Mouse (Mus musculus) embryo, embryonic 11.5 days (tissue): ENCODE measurements around the gene Polrmt.
"Not testable (repeated sequence)": the region's sequence is repeated elsewhere in the genome, so short reads cannot be mapped to it uniquely, and the experiment has no call there.

Experiments used
- DNase-seq: peaks from one replicate; pipeline ENCODE4 v3.0.0-alpha.2; 2012; ENCODE audit warnings: low read depth, low spot score

The Polrmt gene

DNA sequence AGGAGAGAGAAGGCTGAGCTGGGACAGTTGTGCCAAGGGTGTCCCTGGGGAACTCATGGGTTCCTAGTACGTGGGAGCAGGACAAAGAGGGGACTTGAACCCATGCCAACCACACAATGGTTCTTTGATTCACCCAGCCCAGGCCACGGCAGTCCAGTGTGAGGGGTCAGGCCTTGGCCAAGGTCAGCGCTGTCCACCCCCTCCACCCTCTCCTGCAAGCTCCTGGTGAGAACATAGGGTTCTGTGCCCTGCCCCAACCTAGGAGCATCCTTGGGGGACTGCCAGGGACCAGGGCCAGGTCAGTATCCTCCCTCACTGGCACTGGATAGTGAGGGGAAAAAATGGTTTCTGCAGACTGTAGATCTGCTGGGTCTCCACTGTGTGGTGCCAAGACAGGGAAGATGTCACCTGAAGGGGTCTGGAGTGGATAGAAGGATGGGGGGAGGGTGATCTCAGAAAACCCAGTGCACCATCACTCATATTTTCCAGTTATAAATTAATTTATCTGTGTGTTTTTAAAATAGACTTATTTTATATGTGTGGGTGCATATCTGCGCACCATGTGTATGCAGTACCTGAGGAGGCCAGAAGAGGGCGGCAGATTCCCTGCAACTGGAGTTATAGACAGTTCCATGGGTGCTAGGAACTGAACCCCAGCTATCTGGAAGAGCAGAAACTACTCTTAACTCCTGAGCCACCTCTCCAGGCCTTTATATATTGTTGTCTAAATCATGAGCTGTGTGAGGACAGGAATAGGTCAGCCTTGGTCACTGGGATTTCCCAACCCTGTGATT is 28.3 kb upstream of the Polrmt start:
- no peak for DNase-seq

DNA sequence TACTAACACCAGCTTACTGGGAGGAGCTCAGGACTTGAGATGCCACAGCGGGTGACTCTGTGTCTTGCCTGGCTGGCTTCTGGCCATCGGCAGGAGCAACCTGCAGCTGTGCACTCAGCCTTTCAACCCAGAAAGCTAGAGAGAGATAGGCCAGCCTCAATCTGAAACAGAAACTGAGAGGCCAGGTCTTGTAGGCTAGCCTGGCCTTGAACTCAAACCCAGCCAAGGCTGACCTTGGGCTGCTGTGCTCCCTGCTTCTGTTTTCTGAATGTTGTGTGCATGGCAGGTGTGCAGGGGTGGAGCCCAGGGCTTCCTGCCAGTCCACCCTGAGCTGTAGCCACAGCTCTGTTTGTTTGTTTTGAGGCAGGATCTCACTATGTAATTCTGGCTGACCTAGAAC is 26.8 kb upstream of the Polrmt start:
- no peak for DNase-seq

DNA sequence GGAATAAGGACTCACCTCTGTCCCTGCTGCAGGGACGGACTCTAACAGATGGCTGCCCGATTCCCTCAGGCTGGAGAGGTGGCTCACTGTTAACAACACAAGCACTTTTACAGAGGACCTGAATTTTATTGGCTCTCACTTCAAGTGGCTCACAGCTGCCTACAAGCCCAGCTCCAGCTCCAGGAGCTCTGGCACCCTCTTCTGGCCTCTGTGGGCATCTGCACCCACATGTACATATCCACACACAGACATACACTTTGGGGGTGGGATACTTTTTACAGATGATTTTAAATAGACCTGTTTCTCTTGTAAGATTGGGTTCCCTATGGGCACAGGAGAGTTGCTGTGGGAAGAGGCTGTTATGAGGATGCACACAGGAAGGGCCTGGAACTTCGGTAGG is 25.9 kb upstream of the Polrmt start:
- no peak for DNase-seq

DNA sequence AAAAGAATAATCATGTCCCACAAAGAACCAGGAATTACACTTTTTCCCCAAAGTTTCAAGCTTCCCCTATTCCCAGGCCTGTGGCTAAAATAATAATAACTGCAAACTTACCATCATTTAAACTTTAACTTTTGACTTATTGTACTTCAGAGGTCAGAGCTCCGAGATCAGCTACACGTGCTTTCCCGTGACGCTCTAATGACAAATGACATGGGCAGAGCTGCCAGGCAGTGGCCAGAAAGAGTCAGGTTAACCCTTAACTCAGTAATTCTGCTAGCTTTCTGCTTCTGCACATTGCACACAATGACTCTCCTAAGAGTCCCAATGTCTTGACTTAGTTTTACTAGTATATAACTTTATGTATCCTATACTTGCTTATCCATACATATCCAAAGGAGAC is 22.9 kb upstream of the Polrmt start:
- no peak for DNase-seq

DNA sequence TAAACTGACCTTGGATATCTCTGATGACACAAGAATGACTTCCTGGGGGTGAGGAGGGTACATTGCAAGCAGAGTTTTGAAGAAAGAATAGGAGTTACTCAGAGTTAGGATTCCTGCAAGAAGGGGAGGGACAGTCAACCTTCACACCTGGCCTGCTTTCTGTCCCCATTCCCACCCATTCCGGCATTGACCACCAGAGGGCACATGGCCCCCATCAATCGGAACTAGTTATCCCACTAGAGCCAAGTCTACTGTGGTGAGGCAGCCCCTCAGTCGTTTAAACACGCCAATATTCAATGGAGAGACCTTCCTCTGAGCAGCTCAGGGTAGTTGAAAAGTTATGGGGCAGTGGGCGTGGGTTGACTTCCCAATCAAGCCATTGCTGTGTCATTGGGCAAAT is 22.0 kb upstream of the Polrmt start:
- peak; percentile 67 for DNase-seq

DNA sequence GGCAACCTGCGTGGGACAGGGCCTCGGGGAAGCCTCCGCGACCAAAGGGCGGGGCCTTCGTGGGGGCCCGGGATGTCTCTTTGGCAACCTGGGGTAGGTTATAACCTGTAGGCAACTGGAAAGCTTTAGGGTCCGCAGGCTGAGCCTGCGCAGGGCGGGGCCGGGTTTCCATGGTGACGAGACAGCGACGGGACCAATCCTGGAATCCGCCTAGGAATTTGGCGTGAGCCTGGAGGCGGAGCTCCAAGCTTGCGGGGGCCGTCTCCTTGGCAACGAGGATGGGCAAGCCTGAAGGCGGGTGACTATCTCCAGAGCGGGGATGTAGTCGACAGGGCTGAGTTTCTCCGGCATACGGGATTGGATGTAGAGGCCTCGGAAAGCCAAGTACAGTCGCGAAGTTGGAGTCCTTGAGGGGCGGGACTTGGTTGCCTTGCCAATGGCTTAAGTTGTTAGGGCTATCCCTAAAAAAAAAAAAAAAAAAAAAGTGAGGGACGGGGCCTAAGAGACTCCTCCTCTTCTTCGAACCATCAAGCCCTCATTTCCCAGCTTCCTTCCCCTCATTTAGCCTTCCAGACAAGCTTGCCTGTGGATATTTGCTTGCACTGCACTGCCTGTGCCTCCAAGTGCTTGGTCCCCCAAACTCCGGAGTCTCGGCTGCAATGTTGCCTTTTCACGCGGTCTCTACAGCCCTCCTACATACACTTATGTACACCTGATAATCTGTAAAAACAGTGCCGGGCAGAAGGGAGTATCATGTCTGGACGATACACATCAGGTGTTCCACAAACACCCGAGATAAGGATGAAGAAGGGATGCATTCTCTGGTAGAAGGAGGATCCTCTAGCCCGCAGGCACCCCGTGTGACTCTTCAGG is 21.2 kb upstream of the Polrmt start:
- peak; percentile 89 for DNase-seq

DNA sequence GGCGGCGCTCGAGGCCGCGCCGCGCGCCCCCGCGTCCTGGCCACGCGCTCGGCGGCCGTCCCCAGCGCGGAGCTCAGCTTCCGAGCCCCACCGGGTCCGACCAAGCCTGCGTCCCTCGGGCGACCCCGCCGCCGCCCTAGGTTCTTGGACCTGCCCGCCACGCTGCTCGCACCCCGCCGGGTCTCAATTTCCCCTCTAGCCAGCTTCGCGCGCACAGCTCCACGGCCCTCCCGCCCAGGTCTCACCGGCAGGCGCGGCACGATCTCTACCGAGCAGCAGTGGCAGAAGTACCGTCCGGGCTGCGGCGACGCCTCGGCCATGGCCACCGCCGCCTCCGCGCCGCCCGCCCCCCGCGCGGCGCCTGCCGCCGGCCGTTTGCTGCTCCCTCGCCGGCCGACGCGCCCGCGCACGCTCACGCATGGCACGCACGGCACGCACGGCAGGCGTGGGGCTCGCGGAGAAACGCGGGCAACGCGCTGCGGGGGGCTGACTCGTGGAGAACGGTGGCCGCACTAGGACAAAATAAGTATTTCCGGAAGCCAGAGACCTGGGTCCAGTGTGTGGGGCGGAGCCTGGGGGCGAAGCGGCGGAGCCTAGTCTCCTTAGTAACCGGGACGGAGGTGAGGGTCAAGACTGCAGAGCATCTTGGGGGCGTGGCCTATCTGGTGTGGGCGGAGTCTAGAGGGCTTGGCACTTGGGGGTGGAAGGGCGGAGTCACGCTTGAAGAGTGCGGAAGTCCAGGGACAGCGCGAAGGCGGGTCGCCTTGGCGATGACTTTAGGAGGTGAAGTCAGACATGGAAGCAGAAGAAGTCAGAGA is 20.3 kb upstream of the Polrmt start, which contains the start of gene Rnf126:
Gene Rnf126 (minus strand): TSS at position 445 of the 818 bp plus-strand sequence.
- DNase-seq, result peak; percentile 99

DNA sequence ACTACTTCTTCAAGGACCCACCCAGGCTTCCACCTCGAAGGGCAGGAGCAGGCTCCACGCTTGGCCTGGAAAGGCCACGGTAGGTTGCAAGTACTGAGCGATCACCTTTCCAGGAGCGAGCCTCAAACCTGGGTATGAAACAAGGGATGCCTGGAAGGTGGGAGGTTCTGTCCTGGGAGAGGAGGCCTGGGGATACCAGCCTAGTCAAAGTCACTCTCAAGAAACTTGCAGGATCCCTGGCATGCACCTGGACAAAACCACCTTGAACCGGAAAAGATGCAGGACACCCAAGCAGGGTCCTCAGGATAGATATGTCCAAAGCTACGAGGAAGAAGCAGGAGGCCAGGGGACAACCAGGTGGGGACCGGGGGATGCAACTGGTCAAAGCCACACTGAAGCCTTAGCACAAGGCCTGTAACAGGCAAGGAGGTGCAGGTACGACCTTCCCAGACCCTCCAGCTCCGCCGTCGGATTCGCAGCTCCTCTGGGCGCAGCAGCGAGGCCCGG is 19.7 kb upstream of the Polrmt start:
- no peak for DNase-seq

DNA sequence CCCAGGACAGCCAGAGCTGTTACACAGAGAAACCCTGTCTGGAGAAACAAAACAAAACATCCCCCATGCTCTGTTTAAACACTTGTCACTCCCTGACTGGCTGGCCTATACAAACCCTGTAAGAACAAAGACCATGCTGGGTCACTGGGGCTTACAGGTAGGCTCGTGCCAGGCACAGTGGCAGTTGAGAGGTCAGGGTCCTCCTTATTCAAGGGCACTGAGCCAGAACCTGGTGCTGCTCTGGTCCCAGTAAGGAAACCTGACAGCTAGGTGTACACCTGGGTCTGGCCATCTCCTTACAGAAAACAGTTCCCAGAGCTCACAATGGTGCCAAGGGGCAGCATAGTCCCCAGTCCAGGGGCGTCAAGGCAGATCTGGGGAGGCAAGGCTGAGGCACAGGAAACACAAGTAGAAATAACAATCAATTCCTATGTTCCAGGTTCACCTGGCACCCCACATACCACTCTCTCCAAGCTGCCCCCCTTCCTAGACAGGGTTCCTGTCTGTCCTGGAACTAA is 18.9 kb upstream of the Polrmt start:
- DNase-seq, result no peak

DNA sequence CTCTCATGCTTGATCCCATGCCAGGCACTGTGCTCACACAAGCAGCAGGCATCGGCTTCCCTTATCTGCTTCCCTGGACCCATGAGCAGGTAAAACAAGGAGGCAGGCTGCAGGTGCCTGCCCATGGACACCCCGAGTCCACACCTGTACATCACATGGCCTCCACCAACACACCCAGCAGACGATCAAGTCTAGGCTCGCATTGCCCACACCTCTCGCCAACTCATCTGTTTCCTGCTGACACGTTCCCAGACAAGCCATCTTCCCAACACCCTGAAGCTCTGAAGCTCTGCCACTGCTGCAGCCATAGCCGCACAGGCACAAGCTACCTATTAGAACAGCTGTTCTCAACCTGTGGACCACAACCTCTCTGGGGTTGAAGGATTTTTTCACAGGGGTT is 17.9 kb upstream of the Polrmt start:
- DNase-seq, result no peak

DNA sequence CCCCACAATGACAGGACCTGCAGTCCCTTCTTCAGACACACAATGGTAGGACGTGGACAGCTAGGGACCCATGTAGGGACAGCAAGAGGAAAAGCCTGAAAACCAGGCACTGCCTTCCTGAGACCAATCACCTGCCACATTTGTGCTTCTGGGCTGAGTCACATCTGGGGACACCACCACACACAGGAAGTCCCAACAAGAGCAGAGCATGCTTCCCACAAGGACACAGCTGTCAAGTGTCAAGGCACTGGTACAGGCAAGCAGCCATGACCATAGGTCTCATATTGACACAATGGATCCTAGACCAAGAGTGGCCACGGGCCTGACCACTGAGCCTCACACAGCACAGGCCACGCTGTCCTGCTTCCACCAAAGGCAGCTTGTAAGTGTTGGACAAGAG is 16.5 kb upstream of the Polrmt start:
- DNase-seq, result no peak

DNA sequence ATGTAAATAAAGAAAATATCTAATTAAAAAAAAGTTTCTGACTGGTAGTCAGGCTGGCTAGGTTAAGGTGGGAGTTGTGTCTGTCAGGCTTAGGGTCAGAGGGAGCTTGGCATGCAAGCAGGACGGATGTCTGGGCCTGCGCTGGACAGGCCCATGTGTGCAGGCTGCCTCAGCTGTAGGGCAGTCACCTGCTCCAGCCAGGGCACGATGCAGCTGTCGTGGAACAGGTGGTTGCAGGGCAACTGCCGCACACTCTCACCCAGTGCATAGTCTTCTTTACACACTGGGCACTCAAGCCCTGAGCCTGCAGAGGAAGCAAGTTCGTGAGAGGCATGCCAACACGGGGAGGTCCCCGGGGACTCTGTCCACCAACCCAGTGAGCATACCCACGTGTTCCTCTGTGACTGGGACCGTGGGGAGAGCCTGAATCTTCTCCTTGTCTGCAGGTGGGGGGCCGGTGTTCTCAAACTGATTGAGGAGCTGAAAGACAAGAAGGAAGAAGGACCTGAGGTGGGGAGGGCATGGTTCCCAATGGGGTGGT is 14.3 kb upstream of the Polrmt start:
- DNase-seq, result no peak

DNA sequence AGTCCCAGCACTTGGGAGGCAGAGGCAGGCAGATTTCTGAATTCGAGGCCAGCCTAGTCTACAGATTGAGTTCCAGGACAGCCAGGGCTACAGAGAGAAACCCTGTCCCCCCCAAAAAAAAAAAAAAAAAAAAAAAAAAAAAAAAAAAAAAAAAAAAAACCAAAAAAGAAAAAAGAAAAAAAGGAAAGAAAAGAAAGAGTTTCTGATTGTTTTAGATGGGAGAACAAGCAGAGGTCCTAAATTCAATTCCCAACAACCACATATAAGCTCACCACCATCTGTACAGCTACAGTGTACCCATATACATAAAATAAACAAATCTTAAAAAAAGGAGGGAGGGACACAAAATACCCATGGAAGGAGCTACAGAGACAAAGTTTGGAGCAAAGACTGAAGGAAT is 13.3 kb upstream of the Polrmt start:
- not testable (repeated sequence) for DNase-seq

DNA sequence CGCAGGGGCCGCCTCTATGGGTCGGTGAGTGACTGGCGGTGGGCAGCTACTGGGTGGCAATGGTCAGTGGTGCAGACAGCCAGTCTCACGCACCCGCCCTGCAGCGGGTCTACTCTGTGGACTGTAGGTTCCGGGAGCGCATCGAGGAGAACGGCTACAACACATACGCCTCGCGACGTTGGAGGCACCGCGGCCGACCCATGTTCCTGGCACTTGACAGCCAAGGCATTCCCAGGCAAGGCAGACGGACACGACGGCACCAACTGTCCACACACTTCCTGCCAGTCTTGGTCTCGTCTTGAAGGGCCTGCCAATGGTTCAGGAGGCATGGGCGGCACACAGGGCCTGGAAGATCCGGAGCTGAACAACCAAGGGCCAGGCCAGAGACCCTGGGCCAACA is 10.3 kb upstream of the Polrmt start:
- DNase-seq, result no peak

DNA sequence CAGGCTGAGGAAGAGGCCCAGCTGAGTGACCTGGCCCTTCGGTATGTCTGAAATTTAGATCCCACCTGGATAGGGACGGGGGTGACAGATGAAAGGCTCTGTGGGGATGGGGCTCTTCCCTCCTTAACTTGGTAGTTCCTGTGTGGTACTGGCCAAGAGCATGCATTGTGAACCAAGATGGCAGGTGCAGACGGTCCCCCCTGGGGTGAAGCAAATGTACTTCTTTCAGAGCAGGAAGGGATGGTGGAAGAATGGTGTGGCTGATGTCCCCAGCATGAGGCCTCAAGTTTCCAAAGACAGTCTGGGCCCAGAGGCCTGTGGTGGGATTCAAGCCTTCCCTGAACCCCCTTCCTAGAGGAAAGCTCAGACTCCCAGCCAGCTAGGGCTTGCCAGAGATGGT is 9.5 kb upstream of the Polrmt start:
- DNase-seq, result no peak

DNA sequence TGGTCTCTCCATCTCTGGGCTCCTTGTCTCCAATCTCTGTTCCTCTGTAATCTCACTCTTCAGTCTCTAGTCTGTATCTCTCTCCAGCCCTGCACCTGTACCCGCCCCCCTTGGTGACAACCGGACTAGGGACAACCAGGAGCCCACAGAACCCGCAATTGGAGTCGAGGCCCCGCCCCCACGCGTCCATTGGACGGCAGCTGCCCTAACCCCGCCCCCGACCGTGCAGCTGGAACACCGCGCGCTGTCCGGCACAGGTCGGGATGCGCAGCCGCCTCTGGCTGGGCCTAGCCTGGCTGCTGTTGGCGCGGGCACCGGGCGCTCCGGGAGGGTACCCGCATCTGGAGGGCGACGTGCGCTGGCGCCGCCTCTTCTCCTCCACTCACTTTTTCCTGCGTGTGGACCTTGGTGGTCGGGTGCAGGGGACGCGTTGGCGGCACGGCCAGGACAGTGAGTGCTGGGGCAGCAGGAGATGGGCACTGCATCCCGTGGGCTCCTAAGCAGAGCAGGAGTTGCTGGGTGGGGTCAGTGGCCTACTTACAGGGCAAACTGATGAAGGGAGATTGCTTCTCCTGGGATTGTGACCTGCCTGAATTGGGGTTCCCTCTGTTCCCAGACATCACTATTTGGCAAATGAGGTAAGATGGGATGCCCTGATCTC is 8.6 kb upstream of the Polrmt start, which contains the start of gene Fgf22:
Gene Fgf22 (plus strand): TSS at position 221 of the 661 bp plus-strand sequence.
- DNase-seq, result no peak

DNA sequence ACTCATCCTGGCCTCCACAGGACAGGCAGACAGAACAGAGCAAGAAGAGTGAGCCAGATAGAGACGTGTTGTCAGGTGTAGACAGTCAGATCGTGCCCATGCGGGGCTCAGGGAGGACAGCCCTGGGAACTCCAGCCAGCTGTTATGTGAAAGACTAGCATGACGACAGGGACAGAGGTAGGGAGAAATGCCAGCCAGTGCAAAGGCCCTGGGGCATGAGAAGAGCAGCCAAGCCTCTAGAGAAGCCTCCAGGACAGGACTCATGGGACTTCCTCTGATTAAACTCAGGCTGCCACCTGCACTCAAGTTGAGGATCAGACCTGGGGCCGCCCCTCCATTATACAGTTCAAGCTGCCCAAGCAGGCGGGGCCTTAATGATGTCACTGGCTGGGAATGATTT is 2.1 kb upstream of the Polrmt start:
- DNase-seq, result no peak

DNA sequence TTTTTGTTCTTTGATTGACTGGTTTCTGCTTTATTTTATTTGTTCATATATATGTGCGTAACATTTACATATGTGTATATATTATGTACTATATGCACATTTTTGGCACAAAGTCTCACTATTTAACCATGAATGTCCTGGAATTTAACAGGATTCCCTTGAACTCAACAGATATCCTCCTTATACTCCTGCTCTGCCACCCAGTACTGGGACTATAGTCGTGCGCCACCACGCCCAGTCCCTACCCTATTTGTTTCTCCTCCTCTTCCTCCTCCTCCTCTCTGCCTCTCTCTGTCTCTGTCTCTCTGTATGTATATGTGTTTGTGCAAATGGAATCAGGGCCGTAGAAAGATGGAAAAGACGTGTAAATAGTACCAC is 382 bp upstream of the Polrmt start:
- no peak for DNase-seq

DNA sequence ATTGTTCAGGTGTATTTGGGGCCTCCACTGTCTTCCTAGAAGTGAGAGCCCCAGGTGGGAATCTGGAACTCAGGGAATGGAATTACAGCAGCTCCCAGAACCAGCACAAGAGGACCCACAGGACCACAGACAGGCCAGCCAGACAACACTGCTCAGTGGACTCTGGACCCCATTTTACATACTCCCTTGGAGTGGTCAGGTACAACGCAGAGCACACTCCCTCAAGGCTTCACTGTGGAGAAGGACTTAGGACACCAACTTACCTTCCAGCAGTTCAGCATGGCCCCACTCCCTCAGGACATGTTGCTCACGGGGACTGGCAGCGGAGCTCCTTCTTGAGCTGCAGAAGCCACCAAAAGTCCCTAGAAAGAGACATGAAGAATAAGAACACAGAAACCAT is 970 bp downstream of the Polrmt start:
- DNase-seq, result no peak

DNA sequence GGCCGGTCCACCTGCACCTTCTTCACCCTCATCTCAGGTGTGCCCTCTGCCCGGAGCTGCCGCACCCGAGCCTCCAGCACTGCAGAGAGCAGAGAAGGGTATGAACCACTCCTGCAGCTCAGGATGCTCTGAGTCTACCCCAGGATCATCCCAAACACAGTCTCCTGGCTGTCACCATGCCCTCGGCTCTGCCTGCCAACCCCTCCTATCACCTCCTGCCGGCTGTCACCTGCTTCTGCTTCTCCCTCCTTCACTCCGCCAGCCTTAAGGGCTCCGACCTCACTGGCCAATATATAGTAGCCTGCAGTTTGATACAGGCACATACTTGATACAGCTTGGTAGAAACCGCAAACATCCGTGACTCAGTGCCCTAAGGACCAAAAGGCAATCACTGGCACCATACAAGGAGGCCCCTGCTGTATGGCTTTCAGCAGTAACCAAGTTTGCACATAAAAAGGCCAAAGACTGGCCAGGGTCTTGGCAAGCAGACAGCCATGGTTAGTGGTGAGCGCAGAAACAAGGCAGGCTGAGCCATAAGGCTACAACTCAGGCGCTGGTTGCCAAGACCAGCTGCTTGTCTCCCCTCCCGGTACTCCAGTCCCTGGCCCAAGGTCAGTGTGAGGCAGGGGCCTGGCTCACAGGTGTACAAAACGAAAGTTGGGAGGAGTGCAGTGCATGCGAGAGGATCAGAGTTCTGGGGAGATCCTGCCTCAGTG is 2.6 kb downstream of the Polrmt start:
- no peak for DNase-seq
